Mouse (Mus musculus): ENCODE measurements around the gene Olfr705. TPM values are rescaled to one million over a fixed set of nuclear protein-coding genes. Genes with fewer than 3 reads are reported as not detected.
"Not testable (repeated sequence)": the region's sequence is repeated elsewhere in the genome, so short reads cannot be mapped to it uniquely, and the experiment has no call there.

Olfr705 gene
- not detected in 2 replicates for polyA plus RNA-seq (2012; rRNA removed)

DNA sequence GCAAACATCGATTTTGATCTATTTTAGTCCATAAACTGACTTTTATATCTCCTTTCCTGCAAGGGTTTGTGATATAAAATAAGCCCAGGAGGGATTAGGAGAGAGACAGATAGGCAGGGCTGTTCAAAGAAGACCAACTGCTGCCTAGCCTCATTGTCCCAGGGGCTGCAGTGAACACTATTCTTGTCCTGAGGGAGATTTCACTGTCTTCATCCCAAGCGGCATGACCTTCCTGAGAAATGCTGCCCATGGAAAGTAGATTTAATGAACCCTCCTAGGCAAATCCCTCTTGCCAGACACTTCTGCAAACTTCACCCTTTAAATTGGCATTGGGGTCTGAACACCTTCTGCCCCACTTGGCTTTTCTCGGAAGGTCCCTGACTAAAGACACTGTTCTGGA is at the start of gene Olfr705:
TSS of gene Olfr705 (minus strand) at position 101 of the 400 bp plus-strand sequence.
- DNase-seq (ENCODE audit: low read depth, low spot score) = no peak
- 75% methylated on average over 3 of the region's 3 CpGs for WGBS

DNA sequence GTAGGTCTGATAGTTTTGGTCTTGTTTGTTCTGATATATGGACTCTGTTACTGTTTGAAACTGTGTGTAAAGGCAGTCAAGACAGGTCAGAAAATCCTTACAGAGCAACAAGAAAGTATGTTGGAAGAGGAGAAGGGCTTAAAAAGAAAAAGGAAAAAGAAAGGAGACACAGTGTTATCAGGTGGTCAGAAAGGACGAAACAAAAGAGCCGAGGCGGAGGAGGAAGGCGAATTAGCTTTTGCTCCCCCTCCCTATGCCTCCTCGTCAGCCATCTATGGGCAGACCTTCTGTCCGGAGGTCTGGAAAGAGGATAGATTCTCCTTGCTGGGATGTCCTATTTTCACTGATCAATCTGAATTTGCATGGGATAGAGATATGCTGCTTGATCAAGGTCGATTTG is 44.3 kb upstream of the Olfr705 start:
- 86% methylated on average over 7 of the region's 7 CpGs for WGBS
- DNase-seq (ENCODE audit: low read depth, low spot score) = not testable (repeated sequence)

DNA sequence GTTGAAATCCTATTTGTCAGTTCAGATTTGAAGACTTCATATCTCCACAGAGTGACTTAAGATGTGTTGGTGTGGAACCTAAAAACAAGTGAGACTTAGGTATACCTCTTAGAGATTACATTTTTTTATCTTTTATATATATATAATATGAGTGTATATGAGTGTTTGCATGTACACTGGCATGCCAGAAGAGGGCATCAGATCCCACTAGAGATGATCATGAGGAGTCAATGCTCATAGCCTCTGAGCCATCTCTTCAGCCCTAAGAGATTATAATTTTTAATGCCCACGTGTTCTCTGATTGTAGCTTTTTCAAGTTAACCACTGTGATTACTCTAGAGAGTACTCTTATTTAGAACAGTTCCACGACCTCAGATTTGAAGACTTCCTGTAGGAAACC is 31.0 kb upstream of the Olfr705 start, which contains the start of gene Olfr1532-ps1:
TSS of gene Olfr1532-ps1 (plus strand) at position 326 of the 400 bp plus-strand sequence.
- WGBS = 52% methylated on average over 2 of the region's 2 CpGs
- DNase-seq (ENCODE audit: low read depth, low spot score) = no peak

DNA sequence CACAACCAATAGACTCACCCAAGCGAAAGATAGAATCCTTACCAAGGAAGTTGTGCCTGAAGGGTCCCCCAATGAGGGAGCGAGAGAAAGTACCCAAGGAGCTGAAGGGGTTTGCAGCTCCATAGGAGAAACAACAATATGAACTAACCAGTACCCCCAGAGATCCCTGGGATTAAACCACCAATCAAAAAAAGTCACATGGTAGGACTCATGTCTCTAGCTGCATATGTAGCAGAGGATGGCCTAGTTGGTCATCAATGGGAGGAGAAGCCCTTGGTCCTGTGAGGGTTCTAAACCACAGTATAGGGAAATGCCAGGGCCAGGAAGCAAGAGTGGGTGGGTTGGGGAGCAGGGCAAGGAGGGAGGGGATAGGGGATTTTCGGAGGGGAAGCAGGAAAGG is 24.4 kb upstream of the Olfr705 start, which contains the start of gene Olfr707:
TSS of gene Olfr707 (minus strand) at position 101 of the 400 bp plus-strand sequence.
- DNase-seq (ENCODE audit: low read depth, low spot score) = not testable (repeated sequence)
- 85% methylated on average over 3 of the region's 3 CpGs for WGBS

DNA sequence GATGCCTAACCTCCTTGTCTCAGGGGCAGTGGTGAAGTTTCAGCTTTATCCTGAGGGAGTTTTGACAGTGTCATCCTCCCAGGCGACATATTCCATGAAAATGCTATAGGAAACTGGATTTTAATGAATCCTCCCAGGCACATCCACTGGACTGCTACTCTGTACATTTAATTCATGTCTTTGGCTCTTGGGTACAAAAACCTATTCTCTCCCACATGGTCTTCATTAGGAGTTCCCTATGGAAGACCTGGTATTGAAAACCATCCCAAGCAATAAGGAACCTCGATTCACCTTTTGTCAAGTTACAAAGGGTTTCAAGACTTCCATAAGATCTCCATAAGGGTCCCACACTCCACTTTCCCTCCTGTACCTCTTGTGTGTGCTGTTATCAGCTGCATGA is 11.4 kb upstream of the Olfr705 start, which contains the start of gene Olfr706:
TSS of gene Olfr706 (minus strand) at position 101 of the 400 bp plus-strand sequence.
- 87% methylated on average over 2 of the region's 2 CpGs for WGBS
- DNase-seq (ENCODE audit: low read depth, low spot score) = no peak

DNA sequence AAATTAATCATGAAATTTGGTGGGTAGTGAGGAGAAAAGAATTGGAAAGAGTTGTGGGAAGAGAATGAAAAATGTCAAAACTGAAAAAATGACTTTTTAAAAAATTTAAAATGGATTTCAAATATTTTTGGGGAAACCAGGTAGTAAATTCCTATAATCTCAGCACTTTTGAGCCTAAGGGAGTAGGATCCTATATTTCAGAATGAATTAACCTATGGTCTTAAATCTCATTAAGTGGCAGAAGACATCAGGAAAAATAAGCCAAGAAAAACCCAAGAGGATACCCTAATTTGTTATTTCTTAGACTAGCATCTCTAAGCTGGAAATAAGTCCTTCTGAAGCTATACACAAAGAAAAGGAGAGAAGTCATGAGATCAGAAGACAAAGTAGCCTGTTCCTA is 13.8 kb downstream of the Olfr705 start, which contains the start of gene Olfr704:
TSS of gene Olfr704 (plus strand) at position 301 of the 400 bp plus-strand sequence.
- DNase-seq (ENCODE audit: low read depth, low spot score) = no peak

DNA sequence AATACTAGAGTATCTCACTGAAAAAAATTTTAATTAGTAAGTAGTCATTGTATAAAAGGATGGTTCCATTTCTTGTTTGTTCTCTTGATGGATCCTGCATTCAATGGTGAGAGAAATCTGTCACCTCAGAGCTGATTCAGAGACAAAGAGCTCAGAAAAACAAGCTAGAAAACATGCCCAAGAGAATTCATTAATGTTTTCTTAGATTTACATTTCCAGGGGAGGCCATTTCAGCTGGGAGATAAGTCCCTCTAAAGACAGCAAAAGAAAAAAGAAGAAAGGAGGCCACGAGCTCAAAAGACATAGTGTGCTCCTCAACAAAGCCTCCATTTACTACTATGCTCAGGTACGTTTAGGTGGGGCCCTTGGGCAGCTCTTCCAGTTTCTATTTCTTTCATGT is 33.6 kb downstream of the Olfr705 start, which contains the start of gene Olfr703:
TSS of gene Olfr703 (plus strand) at position 301 of the 400 bp plus-strand sequence.
- WGBS = 34% methylated on average over 2 of the region's 2 CpGs
- no peak for DNase-seq (ENCODE audit: low read depth, low spot score)

DNA sequence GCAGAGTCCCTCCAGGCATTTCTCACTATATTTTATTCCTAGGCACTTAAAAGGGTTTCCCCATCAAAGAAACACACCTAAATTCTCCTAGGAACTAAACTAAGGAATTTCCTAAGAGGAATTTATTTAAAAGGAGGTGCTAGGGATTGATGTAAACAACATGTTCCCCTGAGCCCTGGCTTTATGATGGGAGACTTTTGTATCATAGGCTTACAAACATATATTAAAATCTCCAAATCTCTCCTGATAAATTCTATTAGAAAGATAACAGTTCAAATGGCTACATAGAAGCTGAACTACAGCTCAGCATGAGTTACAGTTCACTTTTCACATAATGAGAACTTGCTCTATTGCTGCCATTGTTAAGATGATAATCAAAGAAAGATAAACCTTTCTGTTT is 42.9 kb downstream of the Olfr705 start, which contains the start of gene Olfr702:
TSS of gene Olfr702 (minus strand) at position 101 of the 400 bp plus-strand sequence.
- DNase-seq (ENCODE audit: low read depth, low spot score) = no peak

Other genes starting within 250 kb of the Olfr705 start
- gene Olfr693, start 196.3 kb downstream of the Olfr705 start, polyA plus RNA-seq (2012; rRNA removed) = not detected in 2 replicates
- not detected in 2 replicates for gene Olfr694, start 185.1 kb downstream of the Olfr705 start, polyA plus RNA-seq (2012; rRNA removed)
- gene Olfr695, start 160.5 kb downstream of the Olfr705 start, polyA plus RNA-seq (2012; rRNA removed) = not detected in 2 replicates
- not detected in 2 replicates for gene Olfr697, start 134.4 kb downstream of the Olfr705 start, polyA plus RNA-seq (2012; rRNA removed)
- gene Olfr698, start 121.5 kb downstream of the Olfr705 start, polyA plus RNA-seq (2012; rRNA removed) = not detected in 2 replicates
- not detected in 2 replicates for gene Olfr699, start 83.7 kb downstream of the Olfr705 start, polyA plus RNA-seq (2012; rRNA removed)
- not detected in 2 replicates for gene Olfr700, start 68.1 kb downstream of the Olfr705 start, polyA plus RNA-seq (2012; rRNA removed)
- not detected in 2 replicates for gene Olfr701, start 62.8 kb downstream of the Olfr705 start, polyA plus RNA-seq (2012; rRNA removed)
- not detected in 2 replicates for gene Olfr702, start 43.0 kb downstream of the Olfr705 start, polyA plus RNA-seq (2012; rRNA removed)
- not detected in 2 replicates for gene Olfr703, start 33.5 kb downstream of the Olfr705 start, polyA plus RNA-seq (2012; rRNA removed)
- gene Olfr704, start 13.7 kb downstream of the Olfr705 start, polyA plus RNA-seq (2012; rRNA removed) = not detected in 2 replicates
- gene Olfr706, start 11.3 kb upstream of the Olfr705 start, polyA plus RNA-seq (2012; rRNA removed) = not detected in 2 replicates
- not detected in 2 replicates for gene Olfr707, start 24.4 kb upstream of the Olfr705 start, polyA plus RNA-seq (2012; rRNA removed)
- 0.45 and 0.59 TPM in 2 replicates for gene Olfr1532-ps1, start 31.1 kb upstream of the Olfr705 start, polyA plus RNA-seq (2012; rRNA removed)
- gene Olfr709-ps1, start 55.3 kb upstream of the Olfr705 start, polyA plus RNA-seq (2012; rRNA removed) = not detected in 2 replicates
- gene Olfr710, start 71.4 kb upstream of the Olfr705 start, polyA plus RNA-seq (2012; rRNA removed) = not detected in 2 replicates
- gene Olfr6, start 87.0 kb upstream of the Olfr705 start, polyA plus RNA-seq (2012; rRNA removed) = not detected in 2 replicates
- not detected in 2 replicates for gene Olfr711, start 98.6 kb upstream of the Olfr705 start, polyA plus RNA-seq (2012; rRNA removed)
- gene Olfr2, start 129.2 kb upstream of the Olfr705 start, polyA plus RNA-seq (2012; rRNA removed) = not detected in 2 replicates
- 0.05 and 0.11 TPM in 2 replicates for gene Olfr713, start 154.3 kb upstream of the Olfr705 start, polyA plus RNA-seq (2012; rRNA removed)
- gene Olfr714, start 194.1 kb upstream of the Olfr705 start, polyA plus RNA-seq (2012; rRNA removed) = not detected in 2 replicates
- not detected in 2 replicates for gene Olfr17, start 216.3 kb upstream of the Olfr705 start, polyA plus RNA-seq (2012; rRNA removed)
- gene Olfr715b, start 233.5 kb upstream of the Olfr705 start, polyA plus RNA-seq (2012; rRNA removed) = not detected in 2 replicates